Mouse (Mus musculus) lung, adult 2 months (tissue): Measurements from ENCODE around the gene Sec31b.

Source experiments
- CTCF ChIP-seq: fragments of 200-500 bp; IDR thresholded peaks from 2 replicates; pipeline ENCODE4 v1.5.1; 2011; ENCODE audit warnings: mild to moderate bottlenecking, low read length, control low read depth; ENCODE audit not compliant: insufficient read depth
- POLR2A ChIP-seq: fragments of 200-500 bp; IDR thresholded peaks from 2 replicates; pipeline ENCODE4 v1.6.1; 2011; ENCODE audit warnings: low read depth, mild to moderate bottlenecking, control low read depth, low read length, borderline replicate concordance; ENCODE audit errors: extremely low read depth

DNA sequence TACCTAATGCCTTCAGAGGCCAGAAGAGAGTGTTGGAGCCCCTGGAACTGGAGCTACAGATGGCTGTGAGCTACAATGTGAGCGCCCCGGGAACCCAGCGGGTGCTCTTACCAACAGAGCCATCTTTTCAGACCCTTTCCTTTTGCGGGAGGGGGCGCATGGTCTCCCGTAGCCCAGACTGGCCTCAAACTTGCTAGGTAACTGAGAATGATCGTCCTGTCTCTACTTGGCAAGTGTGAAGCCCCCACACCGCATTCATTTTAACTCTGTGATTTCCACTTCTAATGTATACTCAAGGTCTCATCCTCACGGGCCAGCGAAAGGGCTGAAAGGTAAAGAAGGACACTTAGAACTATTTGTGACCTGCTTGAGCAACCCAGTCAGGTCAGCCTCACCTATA lies 1.3 kb downstream of the Sec31b start:
- TF ChIP-seq POLR2A = no peak
- TF ChIP-seq CTCF = no peak
